Mouse (Mus musculus) neural tube, embryonic 13.5 days (tissue): ENCODE measurements around the gene Dbndd2. TPM values are rescaled to one million over a fixed set of nuclear protein-coding genes. Genes with fewer than 3 reads are reported as not detected.

Experiments
- ATAC-seq: fragments of 200-750 bp; cut with Nextera tagmentation; 2 replicates; pipeline ENCODE4 v1.8.0; 2017; ENCODE audit warnings: low read depth, mild to moderate bottlenecking, moderate TSS enrichment, moderate library complexity
- H3K27ac ChIP-seq: fragments of 300-500 bp; sonication (generic); replicated peaks from 2 replicates; pipeline ENCODE4 v1.5.1; 2015; ENCODE audit warnings: moderate library complexity, mild to moderate bottlenecking, inconsistent platforms
- H3K27me3 ChIP-seq: fragments of 300-500 bp; sonication (generic); 2 replicates; pipeline ENCODE4 v1.6.1; 2015; ENCODE audit warnings: mild to moderate bottlenecking, inconsistent platforms
- H3K36me3 ChIP-seq: fragments of 300-500 bp; sonication (generic); 2 replicates; pipeline ENCODE4 v1.6.1; 2015; ENCODE audit warnings: mild to moderate bottlenecking, inconsistent platforms
- H3K4me1 ChIP-seq: fragments of 300-500 bp; sonication (generic); replicated peaks from 2 replicates; pipeline ENCODE4 v1.6.1; 2015; ENCODE audit warnings: inconsistent platforms
- H3K4me2 ChIP-seq: fragments of 300-500 bp; sonication (generic); 2 replicates; pipeline ENCODE4 v1.6.1; 2015; ENCODE audit warnings: inconsistent platforms, mild to moderate bottlenecking, moderate library complexity
- H3K4me3 ChIP-seq: fragments of 300-500 bp; sonication (generic); 2 replicates; pipeline ENCODE4 v1.5.1; 2015; ENCODE audit warnings: mild to moderate bottlenecking, inconsistent platforms
- H3K9ac ChIP-seq: fragments of 300-500 bp; sonication (generic); 2 replicates; pipeline ENCODE4 v1.6.1; 2015; ENCODE audit warnings: moderate library complexity, mild to moderate bottlenecking, inconsistent platforms
- H3K9me3 ChIP-seq: fragments of 300-500 bp; sonication (generic); 2 replicates; pipeline ENCODE4 v1.6.1; 2016; ENCODE audit warnings: inconsistent platforms
- WGBS: fragments of 180-500 bp; shearing (Covaris S2); methylation state at CpG from one replicate; pipeline ENCODE4 v1.1.7; 2015; 5-methylcytosine and 5-hydroxymethylcytosine counted together
- polyA plus RNA-seq: library from polyadenylated mRNA; unstranded; fragments of >200 nt; fragmentation: Nextera tagmentation; extraction: Ambion mirVana; gene quantifications from 2 replicates; pipeline ENCODE4 v1.2.1, GENCODE M21; 2015

The Dbndd2 gene
- polyA plus RNA-seq, 1 experiment from 2014 or later = 10.3 TPM

GRCm38 (mm10) chr2:164513389-164513788 is 27.5 kb downstream of the Dbndd2 start:
- 79% methylated on average over 8 of the region's 8 CpGs for WGBS

GRCm38 (mm10) chr2:164514916-164515315 is 29.0 kb downstream of the Dbndd2 start:
- Histone ChIP-seq H3K4me3 (no peak overlapping the region), H3K9me3 (no peaks in the 10 kb centered on the region), H3K9ac (no peak overlapping the region), H3K36me3 (no peaks in the 10 kb centered on the region), H3K27me3 (no peaks in the 10 kb centered on the region), H3K27ac (no peak overlapping the region), H3K4me1 (no peaks in the 10 kb centered on the region), H3K4me2 (no peak overlapping the region)
- WGBS = 88% methylated on average over 3 of the region's 3 CpGs
- ATAC-seq = no peak

More at GRCm38 (mm10) chr2:164513389-164513788, 27.5 kb downstream of the Dbndd2 start:
- Histone ChIP-seq H3K9me3 (no peaks in the 10 kb centered on the region), H3K4me3 (no peak overlapping the region), H3K27me3 (no peaks in the 10 kb centered on the region), H3K27ac (no peak overlapping the region), H3K9ac (no peak overlapping the region), H3K4me2 (no peak overlapping the region), H3K4me1 (no peaks in the 10 kb centered on the region), H3K36me3 (peaks cover 6% of the 10 kb centered on the region)
- no peak for ATAC-seq

GRCm38 (mm10) chr2:164515897-164516296 is 30.0 kb downstream of the Dbndd2 start:
- WGBS = 75% methylated on average over 9 of the region's 9 CpGs
- Histone ChIP-seq H3K9ac (no peak overlapping the region), H3K4me3 (no peak overlapping the region), H3K27me3 (no peaks in the 10 kb centered on the region), H3K4me2 (no peak overlapping the region), H3K9me3 (no peaks in the 10 kb centered on the region), H3K4me1 (no peaks in the 10 kb centered on the region), H3K27ac (no peak overlapping the region), H3K36me3 (no peaks in the 10 kb centered on the region)
- no peak for ATAC-seq

GRCm38 (mm10) chr2:164516592-164516991 is 30.7 kb downstream of the Dbndd2 start:
- Histone ChIP-seq H3K4me1 (peaks cover 1% of the 10 kb centered on the region; the same call in 1 of the 2 replicates), H3K9me3 (no peaks in the 10 kb centered on the region), H3K27me3 (no peaks in the 10 kb centered on the region; the same call in 1 of the 2 replicates), H3K27ac (no peak overlapping the region), H3K4me3 (no peak overlapping the region), H3K36me3 (no peaks in the 10 kb centered on the region), H3K4me2 (no peak overlapping the region), H3K9ac (no peak overlapping the region)
- ATAC-seq = no peak
- 89% methylated on average over 11 of the region's 11 CpGs for WGBS

GRCm38 (mm10) chr2:164517485-164518221 is 31.7 kb downstream of the Dbndd2 start:
- Histone ChIP-seq H3K9ac (no peak overlapping the region), H3K4me2 (no peak overlapping the region), H3K36me3 (no peaks in the 10 kb centered on the region), H3K4me3 (no peak overlapping the region), H3K9me3 (no peaks in the 10 kb centered on the region), H3K27me3 (peaks cover 8% of the 10 kb centered on the region; the same call in 1 of the 2 replicates), H3K27ac (peak overlapping the region; percentile 24; the same call in 1 of the 2 replicates), H3K4me1 (peaks cover 5% of the 10 kb centered on the region; the same call in 1 of the 2 replicates)
- WGBS = 34% methylated on average over 10 of the region's 10 CpGs
- ATAC-seq = no peak

- Histone ChIP-seq H3K4me3 (no peak overlapping the region), H3K9me3 (no peaks in the 10 kb centered on the region), H3K4me2 (no peak overlapping the region), H3K27me3 (peaks cover 8% of the 10 kb centered on the region; the same call in 1 of the 2 replicates), H3K27ac (peak overlapping the region; percentile 24; the same call in 1 of the 2 replicates), H3K9ac (no peak overlapping the region), H3K36me3 (no peaks in the 10 kb centered on the region), H3K4me1 (peaks cover 5% of the 10 kb centered on the region; the same call in 1 of the 2 replicates)
- no peak for ATAC-seq
- 51% methylated on average over 11 of the region's 11 CpGs for WGBS
These were observed 32.6 kb downstream of the Dbndd2 start for GRCm38 (mm10) chr2:164518266-164519170.

- no peak overlapping the region for H3K4me2 ChIP-seq
- no peaks in the 10 kb centered on the region for H3K36me3 ChIP-seq
These were observed 33.2 kb downstream of the Dbndd2 start for GRCm38 (mm10) chr2:164519171-164519526.

GRCm38 (mm10) chr2:164520782-164521181 is 34.9 kb downstream of the Dbndd2 start:
- H3K9ac ChIP-seq = no peak overlapping the region
- H3K36me3 ChIP-seq = no peaks in the 10 kb centered on the region
- ATAC-seq = no peak
- peaks cover 5% of the 10 kb centered on the region; the same call in 1 of the 2 replicates for H3K4me1 ChIP-seq
- peaks cover 6% of the 10 kb centered on the region; the same call in 1 of the 2 replicates for H3K9me3 ChIP-seq
- H3K4me3 ChIP-seq = no peak overlapping the region
- no peak overlapping the region for H3K27ac ChIP-seq
- 14% methylated on average over 3 of the region's 3 CpGs for WGBS
- H3K27me3 ChIP-seq = peaks cover 8% of the 10 kb centered on the region; the same call in 1 of the 2 replicates
- no peak overlapping the region for H3K4me2 ChIP-seq

More at GRCm38 (mm10) chr2:164519171-164519526, 33.2 kb downstream of the Dbndd2 start:
- Histone ChIP-seq H3K9me3 (no peaks in the 10 kb centered on the region), H3K4me3 (no peak overlapping the region), H3K27me3 (peaks cover 8% of the 10 kb centered on the region; the same call in 1 of the 2 replicates), H3K4me1 (peaks cover 5% of the 10 kb centered on the region; the same call in 1 of the 2 replicates), H3K9ac (no peak overlapping the region), H3K27ac (no peak overlapping the region)
- WGBS = 54% methylated on average over 6 of the region's 6 CpGs
- no peak for ATAC-seq

GRCm38 (mm10) chr2:164521841-164522240 is 35.9 kb downstream of the Dbndd2 start:
- Histone ChIP-seq H3K36me3 (no peaks in the 10 kb centered on the region), H3K4me2 (no peak overlapping the region), H3K4me1 (peaks cover 5% of the 10 kb centered on the region; the same call in 1 of the 2 replicates), H3K9me3 (peaks cover 14% of the 10 kb centered on the region), H3K27me3 (peaks cover 8% of the 10 kb centered on the region; the same call in 1 of the 2 replicates), H3K9ac (no peak overlapping the region), H3K27ac (no peak overlapping the region), H3K4me3 (no peak overlapping the region)
- 18% methylated on average over 11 of the region's 11 CpGs for WGBS
- ATAC-seq = no peak

GRCm38 (mm10) chr2:164522280-164522679 is 36.4 kb downstream of the Dbndd2 start:
- no peak overlapping the region for H3K4me2 ChIP-seq
- no peak for ATAC-seq
- peaks cover 5% of the 10 kb centered on the region; the same call in 1 of the 2 replicates for H3K4me1 ChIP-seq

GRCm38 (mm10) chr2:164523301-164523773 is 37.4 kb downstream of the Dbndd2 start:
- no peak overlapping the region for H3K4me2 ChIP-seq
- no peaks in the 10 kb centered on the region for H3K36me3 ChIP-seq
- H3K27me3 ChIP-seq = peaks cover 8% of the 10 kb centered on the region; the same call in 1 of the 2 replicates
- H3K4me1 ChIP-seq = peaks cover 5% of the 10 kb centered on the region; the same call in 1 of the 2 replicates
- no peak overlapping the region for H3K9ac ChIP-seq
- H3K4me3 ChIP-seq = no peak overlapping the region
- 78% methylated on average over 10 of the region's 10 CpGs for WGBS
- H3K9me3 ChIP-seq = peaks cover 15% of the 10 kb centered on the region
- ATAC-seq = no peak
- H3K27ac ChIP-seq = no peak overlapping the region

More at GRCm38 (mm10) chr2:164522280-164522679, 36.4 kb downstream of the Dbndd2 start:
- 44% methylated on average over 8 of the region's 8 CpGs for WGBS
- Histone ChIP-seq H3K36me3 (no peaks in the 10 kb centered on the region), H3K27ac (no peak overlapping the region), H3K27me3 (peaks cover 8% of the 10 kb centered on the region; the same call in 1 of the 2 replicates), H3K9ac (no peak overlapping the region), H3K4me3 (no peak overlapping the region), H3K9me3 (peaks cover 15% of the 10 kb centered on the region)
